Mouse (Mus musculus) embryonic facial prominence, embryonic 14.5 days (tissue): ENCODE measurements at regions not wholly inside any gene's neighbourhood (a gene's known extent, or its start where the extent isn't known, plus 50 kb on each side); places are given as distances from the start of the nearest gene placed in this dataset.

Experiments
- ATAC-seq: fragments of 200-750 bp; cut with Nextera tagmentation; 2 replicates; pipeline ENCODE4 v1.8.0; 2017; ENCODE audit warnings: low read depth, moderate number of reproducible peaks, moderate TSS enrichment
- DNase-seq: peaks from one replicate; pipeline ENCODE4 v3.0.0-alpha.2; 2015; ENCODE audit warnings: low spot score
- H3K27ac ChIP-seq: fragments of 300-500 bp; sonication (generic); replicated peaks from 2 replicates; pipeline ENCODE4 v1.5.1; 2014; ENCODE audit warnings: low read depth, mild to moderate bottlenecking, low read length, moderate library complexity
- H3K27me3 ChIP-seq: fragments of 300-500 bp; sonication (generic); replicated peaks from 2 replicates; pipeline ENCODE4 v1.6.1; 2014; ENCODE audit warnings: low read length; ENCODE audit not compliant: control insufficient read depth, insufficient read depth
- H3K36me3 ChIP-seq: fragments of 300-500 bp; sonication (generic); 2 replicates; pipeline ENCODE4 v1.6.1; 2014; ENCODE audit warnings: low read length, mixed read lengths; ENCODE audit not compliant: control insufficient read depth, insufficient read depth
- H3K4me1 ChIP-seq: fragments of 300-500 bp; sonication (generic); 2 replicates; pipeline ENCODE4 v1.6.1; 2014; ENCODE audit warnings: antibody characterized with exemption, low read length; ENCODE audit not compliant: control insufficient read depth, insufficient read depth
- H3K4me2 ChIP-seq: fragments of 300-500 bp; sonication (generic); 2 replicates; pipeline ENCODE4 v1.6.1; 2014; ENCODE audit warnings: low read depth, mild to moderate bottlenecking, low read length, moderate library complexity, mixed read lengths
- H3K4me3 ChIP-seq: fragments of 300-500 bp; sonication (generic); 2 replicates; pipeline ENCODE4 v1.5.1; 2014; ENCODE audit warnings: low read depth, mild to moderate bottlenecking, low read length
- H3K9ac ChIP-seq: fragments of 300-500 bp; sonication (generic); 2 replicates; pipeline ENCODE4 v1.6.1; 2014; ENCODE audit warnings: low read depth, mild to moderate bottlenecking, low read length, moderate library complexity, mixed read lengths
- H3K9me3 ChIP-seq: fragments of 300-500 bp; sonication (generic); 2 replicates; pipeline ENCODE4 v1.6.1; 2016; ENCODE audit warnings: low read length; ENCODE audit not compliant: control insufficient read depth
- WGBS: fragments of 180-500 bp; shearing (Covaris S2); extraction: QIAGEN DNeasy Blood & Tissue Kit; methylation state at CpG from one replicate; pipeline ENCODE4 v1.1.7; 2014; 5-methylcytosine and 5-hydroxymethylcytosine counted together

DNA sequence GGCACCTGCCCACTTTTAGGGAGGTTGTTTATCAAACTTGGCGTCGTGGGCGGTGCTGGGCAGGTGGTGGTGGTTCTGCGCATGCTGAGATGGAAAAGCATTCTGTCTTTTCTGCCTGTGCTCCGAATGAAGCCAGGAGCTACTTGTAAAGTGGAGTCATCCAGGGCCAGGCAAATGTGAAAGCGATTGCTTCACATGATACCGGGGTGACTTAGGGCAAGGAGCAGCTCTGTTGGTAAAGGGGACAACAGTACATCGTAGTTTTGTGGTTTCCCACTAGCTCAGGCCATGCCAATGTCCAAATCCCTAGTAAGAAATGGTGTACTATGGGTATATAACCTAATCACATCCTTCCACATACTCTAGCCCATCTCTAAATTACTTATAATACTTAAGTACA lies 84.5 kb downstream of the Gm33543 start:
- Histone ChIP-seq H3K4me3 (no peak overlapping the region), H3K9ac (no peak overlapping the region), H3K9me3 (no peaks in the 10 kb centered on the region), H3K4me1 (no peaks in the 10 kb centered on the region), H3K4me2 (no peak overlapping the region), H3K36me3 (no peaks in the 10 kb centered on the region), H3K27me3 (no peaks in the 10 kb centered on the region), H3K27ac (no peak overlapping the region)
- ATAC-seq (no peak), DNase-seq (no peak)
- WGBS, result 93% methylated on average over 8 of the region's 8 CpGs

DNA sequence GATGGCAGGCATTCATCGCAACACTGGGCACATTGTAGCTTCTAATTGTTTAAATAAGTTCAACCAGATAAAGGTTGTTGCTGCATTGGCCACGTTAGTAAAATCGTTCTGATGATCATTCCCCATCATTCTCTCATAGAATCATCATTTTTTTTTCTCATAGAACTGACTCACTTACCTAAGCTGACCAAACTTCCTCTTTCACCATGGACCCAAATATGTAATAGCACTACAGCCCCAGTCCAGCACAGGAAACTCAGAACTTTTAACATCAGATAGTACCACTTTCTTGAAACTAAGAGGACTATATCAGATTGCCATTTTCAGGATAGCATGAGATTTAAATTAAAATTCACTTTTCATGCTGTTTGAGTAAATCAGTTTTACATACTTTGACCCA lies 82.2 kb upstream of the Anapc15-ps start:
- ATAC-seq, result no peak
- 88% methylated on average over 3 of the region's 3 CpGs for WGBS
- H3K36me3 ChIP-seq, result no peaks in the 10 kb centered on the region

DNA sequence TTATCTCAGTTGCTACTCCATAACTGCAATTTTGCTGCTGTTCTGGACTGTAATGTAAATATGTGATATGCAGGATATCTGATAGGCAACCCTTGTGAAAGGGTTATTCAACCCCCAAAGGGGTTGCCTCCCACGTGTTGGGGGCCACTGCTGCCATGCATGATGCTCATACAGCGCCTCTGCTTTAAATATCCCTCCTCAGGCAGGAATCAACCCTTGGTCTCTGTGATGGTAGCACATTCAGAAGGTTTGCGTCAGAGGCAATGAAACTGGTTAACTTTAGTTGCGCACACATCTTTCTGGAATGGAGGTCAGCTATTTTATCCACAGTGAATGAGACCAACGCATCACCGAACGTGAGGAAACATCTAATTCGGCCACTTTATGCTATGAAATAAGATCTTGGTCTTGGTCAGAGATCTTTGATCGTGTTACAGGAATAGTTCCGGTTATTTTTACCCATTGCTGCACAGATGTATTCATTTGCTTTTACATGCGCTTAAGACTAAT lies 80.2 kb upstream of the Anapc15-ps start:
- Histone ChIP-seq H3K4me3 (no peak overlapping the region), H3K27me3 (no peaks in the 10 kb centered on the region), H3K4me1 (no peaks in the 10 kb centered on the region), H3K27ac (no peak overlapping the region), H3K9ac (no peak overlapping the region), H3K9me3 (no peaks in the 10 kb centered on the region), H3K4me2 (no peak overlapping the region), H3K36me3 (no peaks in the 10 kb centered on the region)
- DNase-seq (peak; percentile 23), ATAC-seq (no peak)
- 77% methylated on average over 11 of the region's 11 CpGs for WGBS

More for the DNA sequence above, 82.2 kb upstream of the Anapc15-ps start:
- Histone ChIP-seq H3K27ac (no peak overlapping the region), H3K9me3 (no peaks in the 10 kb centered on the region), H3K4me3 (no peak overlapping the region), H3K4me2 (no peak overlapping the region), H3K9ac (no peak overlapping the region), H3K27me3 (no peaks in the 10 kb centered on the region), H3K4me1 (no peaks in the 10 kb centered on the region)
- no peak for DNase-seq

DNA sequence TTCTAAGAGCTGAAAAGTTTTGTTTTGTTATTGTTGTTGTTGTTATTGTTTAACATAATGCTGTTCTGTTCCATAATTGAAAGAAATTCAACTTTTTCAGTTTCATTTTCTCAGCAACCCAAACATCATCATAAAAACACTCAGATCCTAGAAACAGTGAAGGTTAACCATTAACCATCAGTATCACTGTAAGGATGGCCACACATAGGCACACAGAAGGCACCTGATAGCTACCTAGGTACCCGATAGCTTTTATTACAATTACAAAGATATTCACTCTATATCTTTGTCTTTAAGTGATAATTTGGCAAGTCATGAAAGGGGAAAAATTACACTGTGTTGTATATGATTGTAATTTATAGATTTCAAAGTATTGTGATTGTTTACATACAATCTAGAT lies 75.1 kb upstream of the Anapc15-ps start:
- H3K9ac ChIP-seq, result no peak overlapping the region
- ATAC-seq (no peak), DNase-seq (no peak)
- H3K4me2 ChIP-seq, result no peak overlapping the region
- WGBS, result 95% methylated on average over 1 of the region's 1 CpGs
- no peaks in the 10 kb centered on the region for H3K9me3 ChIP-seq
- H3K27me3 ChIP-seq, result no peaks in the 10 kb centered on the region
- H3K4me1 ChIP-seq, result no peaks in the 10 kb centered on the region
- H3K27ac ChIP-seq, result no peak overlapping the region
- H3K4me3 ChIP-seq, result no peak overlapping the region
- H3K36me3 ChIP-seq, result no peaks in the 10 kb centered on the region

DNA sequence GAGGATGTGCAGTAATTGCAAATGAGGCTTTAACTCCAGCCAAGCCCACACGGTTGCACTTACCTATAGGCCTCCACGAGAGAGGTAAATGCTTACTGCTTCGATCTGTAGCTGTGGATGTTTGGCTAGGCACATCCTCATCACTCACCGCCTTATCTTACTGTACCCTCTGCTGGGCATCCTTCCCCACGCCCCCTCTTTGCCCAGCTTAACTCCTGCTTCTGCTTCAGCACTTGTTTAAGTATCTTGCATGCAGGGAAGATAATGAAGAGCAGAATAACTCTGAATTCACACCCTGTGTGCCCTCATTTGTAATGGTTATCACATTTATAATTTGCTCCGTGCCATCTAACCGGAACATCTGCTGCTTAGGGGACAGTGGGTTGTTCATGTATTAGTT lies 74.7 kb upstream of the Anapc15-ps start:
- Histone ChIP-seq H3K4me2 (no peak overlapping the region), H3K9me3 (no peaks in the 10 kb centered on the region), H3K27me3 (no peaks in the 10 kb centered on the region), H3K4me1 (no peaks in the 10 kb centered on the region), H3K9ac (no peak overlapping the region), H3K4me3 (no peak overlapping the region), H3K36me3 (no peaks in the 10 kb centered on the region), H3K27ac (no peak overlapping the region)
- ATAC-seq (no peak), DNase-seq (no peak)
- whole genome bisulfite sequencing, result 81% methylated on average over 7 of the region's 7 CpGs

DNA sequence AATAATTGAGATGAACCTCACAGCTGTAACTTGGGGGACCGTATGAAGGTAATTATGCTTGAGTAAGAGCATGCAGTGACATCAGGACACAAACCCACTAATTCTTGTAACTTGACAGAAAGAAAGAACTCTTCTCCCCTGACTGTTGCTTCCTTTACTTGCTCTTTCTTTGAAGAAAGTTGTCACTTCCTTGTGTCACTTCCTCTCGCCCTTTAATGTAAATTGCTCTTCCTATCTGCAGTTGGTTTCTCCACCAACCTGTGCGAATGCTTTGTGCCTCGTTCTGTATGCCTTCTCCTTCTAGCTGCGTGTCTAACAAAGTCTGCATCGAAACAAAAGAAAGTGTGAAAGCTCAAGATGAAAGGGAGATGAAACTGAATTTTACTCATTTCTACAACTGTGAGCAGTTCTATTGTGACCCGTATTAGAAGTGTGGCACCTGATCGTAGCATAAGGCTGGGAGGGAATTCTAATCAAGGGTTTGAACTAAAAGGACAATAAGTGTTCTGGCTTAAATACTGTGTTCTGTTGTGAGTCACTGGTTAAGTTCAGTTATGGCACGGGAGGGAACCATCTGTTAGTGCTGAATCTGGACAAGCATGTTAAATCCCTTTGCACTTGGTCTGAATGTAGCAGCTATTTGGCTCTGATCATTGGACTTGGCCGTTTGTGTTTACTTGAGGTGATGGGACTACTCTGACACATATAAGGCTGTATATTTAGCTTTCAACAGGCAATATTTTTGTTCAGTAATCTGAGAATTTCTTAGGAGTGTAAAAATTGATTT lies 72.8 kb upstream of the Anapc15-ps start:
- H3K9ac ChIP-seq, result no peak overlapping the region
- H3K27me3 ChIP-seq, result no peaks in the 10 kb centered on the region
- no peaks in the 10 kb centered on the region for H3K36me3 ChIP-seq
- no peaks in the 10 kb centered on the region for H3K9me3 ChIP-seq
- H3K4me3 ChIP-seq, result no peak overlapping the region
- no peak overlapping the region for H3K27ac ChIP-seq
- DNase-seq, result no peak
- no peak for ATAC-seq
- no peaks in the 10 kb centered on the region for H3K4me1 ChIP-seq
- no peak overlapping the region for H3K4me2 ChIP-seq
- WGBS, result 75% methylated on average over 10 of the region's 10 CpGs

DNA sequence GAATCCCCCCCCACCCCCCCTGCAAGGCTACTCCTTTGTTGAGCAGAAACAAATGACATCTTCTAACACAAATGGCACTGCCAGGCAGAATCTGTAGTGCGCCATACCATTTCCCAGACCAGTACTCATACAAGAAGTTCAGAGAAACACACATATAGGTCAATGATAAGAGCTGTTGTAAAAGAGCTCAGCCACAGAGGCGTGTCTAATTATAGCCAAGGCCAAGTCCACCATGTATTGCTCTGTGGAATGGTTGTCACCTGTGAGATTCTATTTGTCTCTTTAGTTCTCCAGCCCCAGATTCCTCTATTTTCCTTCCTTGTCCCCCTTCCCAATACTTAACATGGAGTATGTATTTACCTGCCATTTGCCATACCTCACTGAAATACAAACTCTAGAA lies 72.0 kb upstream of the Anapc15-ps start:
- Histone ChIP-seq H3K27me3 (no peaks in the 10 kb centered on the region), H3K27ac (no peak overlapping the region), H3K9ac (no peak overlapping the region), H3K4me2 (no peak overlapping the region), H3K4me3 (no peak overlapping the region), H3K36me3 (no peaks in the 10 kb centered on the region), H3K9me3 (no peaks in the 10 kb centered on the region), H3K4me1 (no peaks in the 10 kb centered on the region)
- WGBS, result 93% methylated on average over 2 of the region's 2 CpGs
- ATAC-seq (no peak), DNase-seq (no peak)

DNA sequence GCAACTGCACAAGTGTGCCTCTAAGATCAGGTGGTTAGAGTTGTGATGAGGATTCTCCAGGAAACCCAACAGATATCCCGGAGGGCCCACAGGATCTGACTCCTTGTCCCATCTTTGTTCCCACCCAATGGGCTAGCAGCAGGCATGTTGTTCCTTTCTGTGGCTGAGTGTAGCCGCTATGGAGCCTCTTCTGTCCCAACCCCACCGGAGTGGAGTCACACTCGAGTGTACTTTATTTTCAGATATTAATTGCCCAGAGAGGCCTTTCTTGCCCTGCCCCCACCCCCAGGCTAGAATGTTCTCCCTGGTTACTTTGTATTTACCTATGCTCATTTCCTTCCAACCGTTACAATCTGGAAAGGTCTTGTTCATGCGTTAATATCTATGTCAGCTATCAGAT lies 70.4 kb upstream of the Anapc15-ps start:
- ATAC-seq (no peak), DNase-seq (no peak)
- no peak overlapping the region for H3K4me2 ChIP-seq
- H3K9ac ChIP-seq, result no peak overlapping the region
- H3K4me3 ChIP-seq, result no peak overlapping the region
- no peaks in the 10 kb centered on the region for H3K36me3 ChIP-seq
- H3K27me3 ChIP-seq, result no peaks in the 10 kb centered on the region
- no peak overlapping the region for H3K27ac ChIP-seq
- no peaks in the 10 kb centered on the region for H3K4me1 ChIP-seq
- WGBS, result 77% methylated on average over 6 of the region's 6 CpGs
- no peaks in the 10 kb centered on the region for H3K9me3 ChIP-seq

DNA sequence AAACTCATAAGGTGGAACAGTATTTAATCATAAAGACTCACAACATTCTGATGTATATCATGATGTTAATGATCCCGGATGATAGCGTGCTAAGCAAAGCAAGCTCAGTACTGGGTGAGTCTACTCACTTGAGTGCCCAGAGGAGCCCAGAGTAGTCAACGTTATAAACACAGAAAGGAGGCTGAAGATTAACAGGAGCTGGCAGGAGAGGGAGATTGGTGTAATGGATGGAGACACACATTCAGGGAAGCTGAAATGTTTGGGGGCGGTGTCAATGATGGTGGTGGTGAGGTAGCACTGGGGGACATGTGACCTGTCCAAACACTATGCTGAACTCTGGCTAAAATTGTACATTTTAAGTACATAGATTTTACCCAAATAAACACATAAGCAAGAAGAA lies 66.2 kb upstream of the Anapc15-ps start:
- Histone ChIP-seq H3K9ac (no peak overlapping the region), H3K27ac (no peak overlapping the region), H3K9me3 (peaks cover 9% of the 10 kb centered on the region), H3K4me3 (no peak overlapping the region), H3K27me3 (no peaks in the 10 kb centered on the region), H3K4me1 (no peaks in the 10 kb centered on the region), H3K36me3 (no peaks in the 10 kb centered on the region), H3K4me2 (no peak overlapping the region)
- no peak for ATAC-seq
- DNase-seq, result no peak
- 90% methylated on average over 4 of the region's 4 CpGs for WGBS
